Mouse (Mus musculus): ENCODE data around the gene Nrip2. TPM values are rescaled to one million over a fixed set of nuclear protein-coding genes. Genes with fewer than 3 reads are reported as not detected.
A peak's percentile ranks its signal among the peaks of the same experiment; 100 is the strongest.

Nrip2 gene
- total RNA-seq, 2 experiments from 2014 or later: 1.1 to 2.4 TPM

DNA sequence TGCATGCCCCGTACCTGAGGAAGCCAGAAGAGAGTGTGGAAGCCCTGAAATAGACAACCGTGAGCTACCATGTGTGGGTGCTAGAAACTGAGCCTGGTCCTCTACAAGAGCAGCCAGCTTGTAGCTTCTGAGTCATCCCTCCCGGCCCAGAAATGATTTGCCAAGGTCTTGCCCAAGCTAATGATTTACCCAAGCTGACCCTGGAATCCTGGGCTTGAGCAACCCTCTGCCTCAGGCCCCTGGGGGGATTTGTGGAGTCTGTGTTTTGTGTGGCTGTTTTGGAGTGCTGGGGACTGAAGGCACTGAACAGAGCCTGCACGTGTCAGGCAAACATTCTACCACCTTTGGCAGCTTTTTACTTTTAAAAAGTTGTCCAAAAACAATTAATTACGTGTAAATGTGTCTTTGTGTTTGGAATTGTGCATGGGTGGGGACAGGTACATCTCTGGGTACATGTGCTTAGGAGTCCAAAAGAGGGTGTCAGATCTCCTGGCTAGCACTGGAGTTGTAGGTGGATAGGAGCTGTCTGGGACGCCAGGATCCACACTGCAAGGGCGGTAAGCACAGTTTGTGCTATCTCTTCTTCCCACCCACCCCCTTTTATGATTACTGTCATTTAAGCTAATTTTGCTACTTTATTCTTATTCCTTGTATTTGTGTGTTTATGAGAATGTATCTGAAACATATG is 1.4 kb upstream of the Nrip2 start:
- DNase-seq: peak; percentile 75 to 77

GRCm38 (mm10) chr6:128399421-128400185 is 507 bp downstream of the Nrip2 start:
- DNase-seq: peak; percentile 61 to 64

GRCm38 (mm10) chr6:128404708-128405107 is 5.6 kb downstream of the Nrip2 start:
- no peak for DNase-seq

DNA sequence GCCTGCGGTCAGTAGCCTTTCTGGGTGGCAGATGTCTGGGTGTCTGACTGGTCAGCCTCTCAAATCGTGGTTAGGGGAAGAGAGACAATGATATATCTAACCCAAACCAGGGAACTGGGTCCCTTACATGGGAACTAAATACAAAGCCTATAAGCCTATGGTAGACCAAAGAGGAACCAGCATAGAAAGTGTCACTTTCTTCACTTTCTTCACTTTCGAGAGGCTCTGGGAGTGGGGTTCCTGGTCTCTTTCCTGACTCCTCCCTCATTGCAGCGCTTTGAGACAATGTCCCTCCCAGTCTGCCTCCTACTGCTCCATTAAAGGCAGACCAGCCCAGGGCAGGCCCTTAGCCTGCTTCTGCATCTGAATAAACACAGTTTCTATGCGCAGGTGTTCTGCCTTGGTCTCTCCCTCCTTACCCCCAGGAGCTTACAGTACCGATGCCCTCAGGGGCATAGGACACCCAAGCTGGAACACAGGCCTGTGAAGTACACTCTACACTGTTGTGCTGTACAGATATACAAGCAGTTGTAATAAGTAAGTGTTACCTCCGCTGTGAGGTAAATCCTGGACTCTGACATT is 9.5 kb downstream of the Nrip2 start:
- DNase-seq: no peak

DNA sequence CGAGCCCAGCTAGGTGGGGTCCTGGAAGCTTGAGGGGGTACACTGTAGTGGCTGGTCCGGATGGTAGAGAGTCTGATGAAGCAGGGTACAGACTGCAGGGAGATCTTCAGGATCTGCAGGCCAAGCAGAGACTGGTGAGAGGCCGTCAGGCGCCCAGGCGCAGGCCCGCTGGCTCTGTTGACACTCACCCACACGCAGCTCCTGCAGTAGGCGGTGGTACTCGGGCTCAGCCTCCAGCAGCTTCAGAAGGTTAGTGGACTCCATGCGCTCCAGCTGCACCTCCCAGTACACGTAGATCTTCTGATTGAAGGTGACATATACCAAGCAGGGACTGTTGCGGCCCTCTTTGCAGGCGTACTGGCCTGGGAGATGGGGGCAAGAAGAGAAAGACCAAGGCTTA is 11.2 kb downstream of the Nrip2 start:
- no peak for DNase-seq

DNA sequence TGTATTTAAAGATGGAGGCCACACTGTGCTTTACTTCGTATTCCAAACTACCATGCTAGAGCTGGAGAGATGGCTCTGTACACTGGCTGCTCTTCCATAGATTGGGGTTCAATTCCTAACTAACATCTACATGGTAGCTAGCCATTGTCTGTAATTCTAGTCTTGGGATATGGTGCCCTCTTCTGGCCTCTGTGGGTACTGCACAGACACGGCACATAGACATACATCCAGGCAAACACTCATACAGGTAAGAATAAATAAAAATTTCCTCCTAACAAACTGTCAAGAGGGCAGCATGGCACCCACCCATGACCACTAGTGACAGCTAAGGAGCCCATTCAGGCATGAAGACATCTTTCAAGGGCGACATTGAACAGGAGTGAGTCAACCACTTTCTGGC is 12.0 kb downstream of the Nrip2 start:
- peak; percentile 77 to 78 for DNase-seq

- DNase-seq: no peak
Observed at GRCm38 (mm10) chr6:128416169-128416568, 17.1 kb downstream of the Nrip2 start.

- DNase-seq: no peak
Observed at GRCm38 (mm10) chr6:128418076-128418475, 19.0 kb downstream of the Nrip2 start.

GRCm38 (mm10) chr6:128421036-128421435 is 21.9 kb downstream of the Nrip2 start:
- no peak for DNase-seq

DNA sequence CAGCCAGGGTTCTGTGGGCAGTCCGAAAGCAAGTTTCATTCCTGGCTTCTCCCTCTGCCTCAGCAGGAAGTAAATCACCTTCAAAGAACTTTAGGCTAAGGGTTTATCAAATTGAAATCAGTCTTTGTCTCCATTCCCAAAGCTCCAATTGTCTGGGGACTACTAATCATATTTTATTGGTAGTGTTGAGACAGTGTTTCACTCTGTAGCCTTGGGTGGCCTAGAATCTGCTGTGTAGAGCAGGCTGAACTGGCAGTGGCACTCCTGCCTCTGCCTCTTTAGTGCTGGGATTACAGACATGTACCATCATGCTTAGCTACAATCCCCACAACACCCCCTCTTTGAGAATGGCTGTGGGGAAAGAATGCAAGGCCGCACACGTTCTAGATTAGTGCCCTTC is 22.4 kb downstream of the Nrip2 start:
- no peak for DNase-seq

DNA sequence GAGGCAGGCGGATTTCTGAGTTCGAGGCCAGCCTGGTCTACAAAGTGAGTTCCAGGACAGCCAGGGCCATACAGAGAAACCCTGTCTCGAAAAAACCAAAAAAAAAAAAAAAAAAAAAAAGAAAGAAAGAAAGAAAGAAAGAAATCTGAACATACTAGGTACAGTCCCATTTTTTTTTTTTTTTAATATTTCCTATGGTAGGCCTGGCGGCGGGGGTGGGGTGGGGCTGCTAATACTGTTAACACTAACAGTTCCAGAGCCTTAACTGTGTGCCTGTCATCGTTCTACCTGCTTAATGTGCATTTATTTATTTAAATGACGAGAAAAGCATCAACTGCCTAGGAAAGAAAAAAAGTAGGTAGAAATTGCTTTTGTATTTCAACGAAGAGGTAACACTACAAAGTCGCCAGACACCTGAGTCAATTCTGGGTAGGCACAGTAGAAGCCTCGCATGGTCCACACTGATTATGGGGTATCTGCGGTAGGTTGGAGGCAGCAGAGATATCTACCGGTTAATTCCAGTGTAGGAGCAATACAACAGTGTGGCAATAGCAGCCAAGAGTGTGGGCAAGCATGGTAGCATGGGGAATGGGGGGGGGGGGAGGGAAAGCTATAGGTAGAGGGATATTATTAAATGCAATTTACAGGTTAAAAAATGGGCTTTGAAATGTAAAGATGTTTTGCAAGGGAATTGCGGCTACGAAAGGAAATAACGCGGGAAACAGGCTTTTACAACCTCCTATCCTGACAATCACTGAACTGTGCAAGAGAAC is 24.6 kb downstream of the Nrip2 start:
- no peak for DNase-seq

GRCm38 (mm10) chr6:128424269-128425019 is 25.3 kb downstream of the Nrip2 start, which contains the start of gene Itfg2:
Gene Itfg2 (minus strand): TSS chr6:128424931.
- peak; percentile 95 to 96 for DNase-seq

DNA sequence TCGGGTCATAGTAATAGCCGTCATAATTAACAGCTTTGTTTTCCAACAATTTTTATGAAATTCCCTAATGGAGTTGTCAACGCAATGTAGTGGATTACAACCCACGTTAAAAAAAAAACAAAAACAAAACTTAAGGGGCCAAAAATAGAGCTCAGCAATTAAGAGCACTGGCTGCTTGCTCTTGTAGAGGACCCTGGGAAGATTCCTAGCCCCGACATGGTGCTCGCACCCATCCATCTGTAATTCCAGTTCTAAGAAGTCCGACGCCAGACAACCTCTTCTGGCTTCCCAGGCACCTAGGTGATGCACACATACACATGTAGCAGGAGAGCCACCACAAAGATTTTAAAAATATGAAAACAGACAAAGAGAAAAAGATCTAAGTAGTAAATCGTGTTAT is 25.9 kb downstream of the Nrip2 start:
- no peak for DNase-seq

DNA sequence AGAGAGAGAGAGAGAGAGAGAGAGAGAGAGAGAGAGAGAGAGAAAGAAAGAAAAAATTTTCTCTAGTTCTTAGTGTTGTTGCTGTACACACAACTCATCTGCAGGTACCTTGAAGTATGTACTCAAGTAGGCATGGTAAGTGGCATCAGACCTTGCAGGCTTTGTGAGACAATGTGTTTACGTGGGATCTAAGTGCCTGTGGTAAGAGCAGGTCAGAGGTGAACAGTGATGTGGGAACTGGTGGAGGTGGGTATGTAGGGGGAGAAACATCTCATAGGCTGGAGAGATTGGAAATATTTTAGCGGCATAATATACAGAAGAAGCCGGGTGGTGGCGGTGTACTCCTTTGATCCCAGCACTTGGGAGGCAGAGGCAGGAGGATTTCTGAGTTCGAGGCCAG is 28.5 kb downstream of the Nrip2 start:
- no peak for DNase-seq

- no peak for DNase-seq
Observed at GRCm38 (mm10) chr6:128429300-128429699, 30.2 kb downstream of the Nrip2 start.

DNA sequence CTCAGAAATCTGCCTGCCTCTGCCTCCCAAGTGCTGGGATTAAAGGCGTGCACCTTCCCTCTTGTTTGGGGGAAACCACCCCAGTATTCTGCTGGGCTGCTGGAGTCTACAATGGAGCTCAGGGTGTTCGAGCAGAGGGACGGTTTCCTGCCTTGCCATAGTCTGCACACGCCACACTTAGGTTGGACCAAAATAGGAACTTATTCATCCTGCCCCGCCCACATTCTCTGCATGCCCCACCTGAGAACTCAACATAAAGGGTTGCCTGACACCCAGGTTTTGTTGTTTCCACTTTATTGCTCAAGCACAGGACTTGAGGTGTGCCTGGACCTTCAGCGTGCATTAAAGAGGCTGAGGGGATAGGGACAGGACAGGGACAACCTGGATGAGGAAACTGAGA is 30.7 kb downstream of the Nrip2 start:
- DNase-seq: no peak

GRCm38 (mm10) chr6:128432356-128432915 is 33.3 kb downstream of the Nrip2 start:
- DNase-seq: no peak

DNA sequence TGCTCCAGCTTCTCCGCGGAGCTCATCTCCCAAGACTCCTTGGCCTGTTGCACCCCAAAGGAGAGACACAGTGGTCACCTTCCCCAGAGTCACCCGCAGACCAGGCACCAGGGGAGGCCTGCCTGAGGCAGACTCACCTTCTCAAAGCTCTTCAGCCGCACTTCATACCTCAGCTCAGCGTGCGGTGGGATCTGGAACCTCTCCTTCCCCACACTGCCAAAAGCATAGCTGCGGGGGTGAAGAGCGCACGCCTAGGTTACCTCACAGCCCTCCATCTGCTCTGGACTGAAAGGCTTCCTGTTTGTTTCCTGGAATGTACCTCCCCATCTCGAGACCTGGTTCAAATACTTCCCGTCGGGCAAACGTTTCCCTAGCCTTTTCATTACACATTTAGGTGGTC is 34.5 kb downstream of the Nrip2 start:
- DNase-seq: no peak

- peak; percentile 93 for DNase-seq
Observed at GRCm38 (mm10) chr6:128435474-128435873, 36.4 kb downstream of the Nrip2 start.

GRCm38 (mm10) chr6:128436356-128437005 is 37.4 kb downstream of the Nrip2 start:
- no peak for DNase-seq

DNA sequence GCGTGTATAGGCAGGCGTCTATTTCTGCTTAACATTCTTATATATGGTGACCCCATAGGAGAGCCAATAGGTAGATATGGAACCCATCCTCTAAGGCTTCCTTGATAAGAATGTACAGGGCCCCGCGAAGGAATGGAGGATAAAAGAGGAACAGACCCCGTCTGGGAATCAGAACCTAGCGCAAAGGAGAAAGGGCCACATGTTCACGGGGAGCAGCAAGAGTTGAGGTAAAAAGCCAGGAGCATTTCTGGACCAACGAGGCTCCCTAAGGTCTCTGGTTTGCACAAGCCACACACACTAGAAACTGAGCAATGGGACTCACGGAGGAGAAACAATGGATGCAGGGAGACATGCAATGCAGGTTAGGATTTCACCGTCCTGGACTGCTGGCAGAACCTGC is 38.2 kb downstream of the Nrip2 start:
- no peak for DNase-seq
